Mouse (Mus musculus): ENCODE results near the gene Filip1l. TPM values are rescaled to one million over a fixed set of nuclear protein-coding genes. Genes with fewer than 3 reads are reported as not detected.

The Filip1l gene
- total RNA-seq, 2 experiments from 2014 or later, result 3.0 to 3.5 TPM

- DNase-seq (ENCODE audit: low spot score in 2 of 2), result no peak
- intact Hi-C loops (cut with DNase I), result no loop called here
Observed at GRCm38 (mm10) chr16:57349689-57350088, 3.2 kb upstream of the Filip1l start.

- DNase-seq (ENCODE audit: low spot score in 2 of 2), result no peak
- intact Hi-C loops (cut with DNase I), result no loop called here
Observed at GRCm38 (mm10) chr16:57353166-57353721, 351 bp downstream of the Filip1l start.

GRCm38 (mm10) chr16:57353932-57354331 is 1.0 kb downstream of the Filip1l start:
- intact Hi-C loops (cut with DNase I), result no loop called here
- DNase-seq (ENCODE audit: low spot score in 2 of 2), result no peak

- intact Hi-C loops (cut with DNase I), result no loop called here
Observed at GRCm38 (mm10) chr16:57356454-57356853, 3.6 kb downstream of the Filip1l start.

GRCm38 (mm10) chr16:57357011-57357410 is 4.1 kb downstream of the Filip1l start:
- intact Hi-C loops (cut with DNase I), result no loop called here
- no peak for DNase-seq (ENCODE audit: low spot score in 2 of 2)

More at GRCm38 (mm10) chr16:57356454-57356853, 3.6 kb downstream of the Filip1l start:
- no peak for DNase-seq (ENCODE audit: low spot score in 2 of 2)

- DNase-seq (ENCODE audit: low spot score in 2 of 2), result peak; percentile 45 to 88
Observed at GRCm38 (mm10) chr16:57359251-57359650, 6.4 kb downstream of the Filip1l start.

GRCm38 (mm10) chr16:57360785-57361184 is 7.9 kb downstream of the Filip1l start:
- intact Hi-C loops (cut with DNase I), result loop anchor here (1.0 kb wide), 1 partner anchor 30 kb away; no protein-coding TSS in a partner anchor

More at GRCm38 (mm10) chr16:57359251-57359650, 6.4 kb downstream of the Filip1l start:
- intact Hi-C loops (cut with DNase I), result loop anchor here (1.0 kb wide), 1 partner anchor 91 kb away; no protein-coding TSS in a partner anchor

GRCm38 (mm10) chr16:57362679-57363401 is 9.9 kb downstream of the Filip1l start:
- intact Hi-C loops (cut with DNase I), result no loop called here

More at GRCm38 (mm10) chr16:57360785-57361184, 7.9 kb downstream of the Filip1l start:
- no peak for DNase-seq (ENCODE audit: low spot score in 2 of 2)

GRCm38 (mm10) chr16:57364498-57364897 is 11.6 kb downstream of the Filip1l start:
- DNase-seq (ENCODE audit: low spot score in 2 of 2), result no peak
- intact Hi-C loops (cut with DNase I), result no loop called here

More at GRCm38 (mm10) chr16:57362679-57363401, 9.9 kb downstream of the Filip1l start:
- peak; percentile 50 to 67 for DNase-seq (ENCODE audit: low spot score in 2 of 2)

GRCm38 (mm10) chr16:57366141-57366540 is 13.2 kb downstream of the Filip1l start:
- intact Hi-C loops (cut with DNase I), result no loop called here

GRCm38 (mm10) chr16:57366941-57367694 is 14.2 kb downstream of the Filip1l start:
- DNase-seq (ENCODE audit: low spot score in 2 of 2), result no peak
- intact Hi-C loops (cut with DNase I), result no loop called here

More at GRCm38 (mm10) chr16:57366141-57366540, 13.2 kb downstream of the Filip1l start:
- DNase-seq (ENCODE audit: low spot score in 2 of 2), result no peak

GRCm38 (mm10) chr16:57369846-57370496 is 17.1 kb downstream of the Filip1l start:
- no peak for DNase-seq (ENCODE audit: low spot score in 2 of 2)
- intact Hi-C loops (cut with DNase I), result no loop called here

- DNase-seq (ENCODE audit: low spot score in 2 of 2), result no peak
- intact Hi-C loops (cut with DNase I), result no loop called here
Observed at GRCm38 (mm10) chr16:57372156-57372555, 19.3 kb downstream of the Filip1l start.

- intact Hi-C loops (cut with DNase I), result no loop called here
Observed at GRCm38 (mm10) chr16:57375248-57375837, 22.4 kb downstream of the Filip1l start.

GRCm38 (mm10) chr16:57378631-57379330 is 25.9 kb downstream of the Filip1l start:
- intact Hi-C loops (cut with DNase I), result no loop called here
- no peak for DNase-seq (ENCODE audit: low spot score in 2 of 2)

More at GRCm38 (mm10) chr16:57375248-57375837, 22.4 kb downstream of the Filip1l start:
- no peak for DNase-seq (ENCODE audit: low spot score in 2 of 2)

GRCm38 (mm10) chr16:57383266-57383971 is 30.5 kb downstream of the Filip1l start:
- DNase-seq (ENCODE audit: low spot score in 2 of 2), result no peak
- intact Hi-C loops (cut with DNase I), result no loop called here

- DNase-seq (ENCODE audit: low spot score in 2 of 2), result no peak
- intact Hi-C loops (cut with DNase I), result no loop called here
Observed at GRCm38 (mm10) chr16:57384274-57384673, 31.4 kb downstream of the Filip1l start.
